Mouse (Mus musculus): ENCODE data around the gene Pdxdc1.
"Not testable (repeated sequence)": the region's sequence is repeated elsewhere in the genome, so short reads cannot be mapped to it uniquely, and the experiment has no call there.

Pdxdc1 gene

DNA sequence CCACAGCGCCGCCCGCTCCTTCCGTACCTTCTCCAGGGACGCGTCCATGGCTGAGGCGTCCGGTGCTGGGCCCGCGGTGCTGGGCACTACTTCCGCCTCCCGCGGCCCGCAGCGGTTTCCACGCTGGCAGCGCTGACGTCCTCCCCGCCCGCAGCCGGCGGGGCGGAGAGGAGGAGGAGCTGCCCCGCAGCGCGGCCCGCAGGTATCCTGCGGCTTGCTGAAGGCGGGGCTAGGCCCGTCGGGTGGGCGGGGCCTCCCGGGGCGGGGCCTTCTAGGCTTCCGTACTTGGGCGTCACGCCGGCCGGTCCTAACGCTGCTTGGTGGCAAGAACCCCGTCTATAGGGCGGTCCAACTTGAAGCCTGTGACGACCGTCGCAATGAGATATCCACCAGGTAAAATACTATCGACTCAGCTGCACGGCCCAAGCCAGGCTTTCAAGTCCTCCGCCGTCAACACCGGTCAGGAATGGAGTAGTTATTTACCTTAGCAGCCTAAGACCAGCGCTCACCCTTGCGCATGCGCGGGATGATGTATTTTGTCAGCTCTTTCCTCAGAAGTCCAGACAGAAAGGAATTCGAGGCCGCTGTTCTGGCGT lies at the start of gene Pdxdc1, which contains the start of gene Mpv17l:
Gene Pdxdc1 (minus strand): TSS at position 244 of the 596 bp plus-strand sequence.
Gene Mpv17l (plus strand): TSS at position 274 of the 596 bp plus-strand sequence.
- peak; percentile 97 to 98 for DNase-seq (ENCODE audit: low spot score in 2 of 2)

GRCm38 (mm10) chr16:13951245-13951644 lies 48.3 kb upstream of the Pdxdc1 start:
- no peak for DNase-seq (ENCODE audit: low spot score in 2 of 2)

DNA sequence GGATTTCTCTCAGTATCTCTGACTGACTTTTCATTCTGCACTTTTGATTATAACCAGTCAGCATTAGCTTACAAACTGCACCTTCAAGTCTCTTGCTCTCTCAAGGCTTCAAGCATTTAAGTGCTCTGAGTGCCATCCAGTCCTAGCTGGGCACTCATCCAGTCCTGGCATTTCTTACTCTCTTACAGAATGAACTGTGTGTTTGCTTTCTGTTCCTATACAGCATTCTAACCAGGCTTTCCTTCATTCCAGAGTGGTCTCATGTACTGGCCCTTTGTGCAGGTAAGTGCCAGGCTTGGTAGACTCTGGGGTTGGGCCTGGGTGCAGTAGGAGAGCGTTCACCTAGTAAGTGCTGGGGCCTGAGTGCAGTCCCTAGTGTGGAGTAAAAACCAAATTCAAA lies 43.4 kb upstream of the Pdxdc1 start:
- no peak for DNase-seq (ENCODE audit: low spot score in 2 of 2)

DNA sequence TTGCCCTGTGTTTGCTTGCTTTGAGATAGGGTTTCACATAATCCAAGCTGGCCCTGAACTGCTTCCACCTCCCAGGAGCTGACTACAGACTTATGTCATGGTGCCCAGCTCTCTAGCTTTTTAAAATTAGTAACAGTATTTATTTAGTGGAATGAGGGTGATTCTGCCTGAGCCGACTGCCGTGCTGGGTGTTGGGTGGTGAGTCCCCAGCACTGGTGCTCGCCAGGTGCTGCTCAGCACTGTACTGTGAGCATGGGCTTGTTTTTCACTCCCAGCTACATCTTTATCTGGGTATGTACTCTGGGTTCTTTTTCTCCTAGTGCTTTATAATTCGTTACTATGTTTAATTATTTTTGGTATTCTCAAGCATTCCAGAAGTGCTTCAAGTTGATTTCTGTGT lies 42.2 kb upstream of the Pdxdc1 start:
- no peak for DNase-seq (ENCODE audit: low spot score in 2 of 2)

DNA sequence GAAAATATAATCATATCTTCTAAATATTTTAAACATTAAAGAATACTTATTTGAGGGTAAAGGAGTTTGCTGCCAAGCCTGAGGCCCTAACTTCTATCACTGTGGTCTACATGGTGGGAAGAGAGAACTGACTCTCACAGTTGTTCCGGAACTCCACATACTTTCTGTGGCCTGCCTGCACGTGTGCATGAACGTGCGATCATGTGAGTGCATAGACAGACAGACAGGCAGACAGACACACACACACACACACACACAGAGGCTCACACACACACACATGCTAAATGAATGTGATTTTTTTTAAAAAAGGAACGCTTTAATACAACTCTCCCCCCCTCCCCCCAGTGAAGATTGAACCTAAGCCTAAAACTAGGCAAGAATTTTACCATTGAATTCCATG lies 41.8 kb upstream of the Pdxdc1 start:
- DNase-seq (ENCODE audit: low spot score in 2 of 2), result no peak

DNA sequence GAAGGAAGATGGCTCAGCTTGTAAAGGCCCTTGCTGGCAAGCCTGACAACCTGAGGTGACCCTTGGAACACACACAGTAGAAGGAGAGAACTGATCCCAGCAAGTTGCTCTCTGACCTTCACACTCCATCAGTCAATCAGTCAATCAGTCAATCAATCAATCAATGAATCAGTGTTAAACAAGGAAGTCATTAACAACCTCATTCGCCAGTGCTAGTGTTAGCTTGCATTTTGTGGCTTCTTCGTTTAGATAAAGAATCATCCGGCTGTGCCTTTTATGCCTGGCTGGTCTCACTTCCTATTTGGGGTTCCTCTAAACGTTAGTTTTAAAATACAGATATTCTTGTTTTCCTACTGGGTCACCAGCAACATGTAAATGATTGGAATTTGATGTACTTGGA lies 41.2 kb upstream of the Pdxdc1 start:
- no peak for DNase-seq (ENCODE audit: low spot score in 2 of 2)

- no peak for DNase-seq (ENCODE audit: low spot score in 2 of 2)
Observed at GRCm38 (mm10) chr16:13940847-13941395, 38.0 kb upstream of the Pdxdc1 start.

DNA sequence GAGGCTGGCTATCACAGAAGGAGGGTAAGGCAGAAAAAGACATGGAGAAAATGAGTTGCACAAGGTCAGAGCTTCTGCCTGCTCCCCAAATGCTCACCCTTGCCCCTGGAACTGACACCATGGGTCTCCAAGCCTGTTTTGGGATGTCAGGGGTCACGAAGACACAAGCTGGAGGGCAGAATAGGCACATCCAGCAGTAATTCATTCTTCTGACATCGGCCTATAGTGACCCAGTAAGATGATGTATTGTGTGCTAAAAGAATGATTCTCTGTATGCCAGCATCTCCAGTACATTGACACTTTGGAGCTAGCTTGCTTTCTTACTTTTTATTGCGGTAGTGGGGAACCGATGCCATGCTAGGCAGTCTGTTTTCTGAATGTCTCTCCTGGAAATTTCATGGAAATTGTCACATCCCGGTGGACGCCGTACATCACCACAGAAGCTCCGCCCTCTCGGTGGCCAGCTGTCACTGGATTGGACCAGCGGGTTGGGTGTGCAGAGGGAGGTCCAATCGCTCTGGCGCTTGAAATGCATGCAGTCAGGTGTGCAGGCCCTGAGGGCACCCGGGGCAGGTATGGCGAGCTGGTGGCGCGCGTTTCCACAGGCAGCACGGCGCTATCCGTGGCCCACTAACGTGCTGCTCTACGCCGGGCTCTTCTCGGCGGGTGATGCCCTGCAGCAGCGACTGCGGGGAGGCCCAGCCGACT lies 37.4 kb upstream of the Pdxdc1 start:
- DNase-seq (ENCODE audit: low spot score in 2 of 2), result peak; percentile 63 to 67

DNA sequence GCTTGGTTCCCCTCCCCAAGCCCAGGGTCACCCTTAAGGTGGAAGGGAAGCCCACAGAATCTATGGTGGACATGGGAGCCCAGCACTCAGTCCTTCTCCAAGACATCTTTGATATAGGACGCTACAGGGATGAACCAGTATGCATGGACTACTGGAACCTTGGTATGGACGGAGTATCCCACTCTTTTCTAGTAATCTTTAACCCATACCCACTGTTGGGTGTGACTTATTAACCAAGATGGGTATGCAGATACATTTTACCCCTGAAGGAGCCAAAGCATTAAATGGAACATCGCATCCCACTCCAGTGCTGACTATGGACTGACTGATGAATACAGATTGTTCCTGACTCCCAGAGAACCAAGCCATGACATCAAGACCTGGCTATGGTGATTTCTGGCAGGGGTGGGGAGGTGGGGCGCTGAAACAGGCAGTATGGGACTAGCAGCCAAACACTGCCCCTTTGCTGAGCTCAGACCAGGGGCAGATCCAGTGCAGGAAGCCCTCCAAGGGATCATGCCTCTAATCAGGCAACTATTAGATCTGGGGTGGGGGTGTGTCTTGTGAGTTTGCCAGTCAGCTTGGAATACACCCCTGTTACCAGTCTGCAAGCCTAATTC lies 24.6 kb upstream of the Pdxdc1 start:
- DNase-seq (ENCODE audit: low spot score in 2 of 2), result no peak

DNA sequence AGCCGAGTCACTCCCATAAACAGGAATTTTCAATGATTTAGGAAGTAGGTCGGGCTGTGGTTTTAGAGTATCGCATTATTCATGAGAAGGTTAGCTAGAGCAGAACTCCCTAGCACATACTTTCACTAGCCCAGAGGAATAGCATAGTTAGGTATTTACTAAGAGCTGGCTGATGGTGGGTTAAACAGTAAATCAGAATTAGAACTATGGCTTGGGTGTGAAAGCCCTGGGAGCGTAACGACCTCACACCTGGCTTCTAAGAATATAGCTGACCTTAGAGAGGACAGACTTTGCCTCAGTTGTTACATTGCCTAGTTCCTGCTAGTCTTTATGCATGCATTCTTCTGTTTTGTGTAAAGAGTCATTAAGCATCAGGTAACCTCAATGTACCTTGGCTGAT lies 20.0 kb upstream of the Pdxdc1 start:
- not testable (repeated sequence) for DNase-seq (ENCODE audit: low spot score in 2 of 2)

DNA sequence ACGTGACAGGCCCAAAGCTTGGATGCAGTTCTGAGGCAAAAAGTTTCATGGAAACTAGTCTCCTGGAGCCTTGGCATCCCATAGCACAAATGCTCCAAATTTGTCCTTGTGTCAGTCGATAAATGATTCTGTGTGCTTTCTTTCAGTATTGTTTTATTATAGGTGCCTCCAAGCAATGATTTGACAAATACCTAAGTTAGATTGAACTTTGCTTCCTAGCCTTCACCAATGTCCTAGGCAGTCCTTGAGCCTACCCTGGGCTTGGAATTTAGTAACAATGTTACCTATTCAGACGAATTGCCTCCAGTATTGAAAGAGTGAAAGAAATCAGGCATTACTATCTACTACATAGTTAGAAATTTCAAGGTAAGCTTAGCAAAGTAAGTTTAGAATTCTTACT lies 19.6 kb upstream of the Pdxdc1 start:
- DNase-seq (ENCODE audit: low spot score in 2 of 2), result not testable (repeated sequence)

DNA sequence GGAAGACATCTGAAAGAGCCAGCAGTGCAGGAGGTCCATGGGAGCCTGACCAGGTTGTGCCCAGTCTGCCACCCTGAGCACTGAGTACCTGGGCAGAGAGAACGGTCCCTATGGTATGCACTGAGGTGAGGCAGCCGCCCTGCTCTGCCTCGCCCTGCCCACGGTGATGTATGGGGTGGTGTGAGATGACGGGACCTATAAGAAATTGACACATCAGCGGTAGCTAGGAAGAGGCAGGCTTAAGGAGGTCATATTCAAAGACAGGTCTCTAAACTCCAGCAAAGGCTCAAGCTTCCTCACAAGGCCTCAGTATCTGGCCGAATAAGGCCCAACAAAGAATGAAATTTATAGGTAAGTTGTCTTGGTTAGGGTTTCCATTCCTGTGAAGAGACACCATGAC lies 18.9 kb upstream of the Pdxdc1 start:
- DNase-seq (ENCODE audit: low spot score in 2 of 2), result no peak

GRCm38 (mm10) chr16:13921063-13921462 lies 18.1 kb upstream of the Pdxdc1 start:
- DNase-seq (ENCODE audit: low spot score in 2 of 2), result no peak

DNA sequence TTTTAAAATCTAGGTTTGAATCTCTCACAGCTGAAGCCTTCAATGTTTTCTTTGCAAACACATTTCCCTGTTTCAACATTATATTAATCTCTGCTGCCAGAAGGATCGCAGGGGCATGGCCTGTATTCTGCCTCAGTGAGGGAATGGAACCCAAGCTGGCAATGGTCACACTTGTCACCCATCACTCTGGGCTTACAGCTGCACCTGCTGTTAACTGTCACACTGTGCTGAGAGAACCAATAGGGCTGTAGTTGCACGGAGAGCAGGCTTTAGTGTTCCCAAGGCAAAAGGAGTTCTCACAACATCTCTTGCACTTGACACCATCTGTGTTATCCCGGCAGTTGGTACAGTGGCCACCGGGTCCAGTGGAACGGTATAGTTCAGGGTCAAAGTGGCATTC lies 17.2 kb upstream of the Pdxdc1 start:
- DNase-seq (ENCODE audit: low spot score in 2 of 2), result no peak

GRCm38 (mm10) chr16:13907297-13907696 lies 4.4 kb upstream of the Pdxdc1 start:
- DNase-seq (ENCODE audit: low spot score in 2 of 2), result no peak

- DNase-seq (ENCODE audit: low spot score in 2 of 2), result no peak
Observed at GRCm38 (mm10) chr16:13903488-13903887, 557 bp upstream of the Pdxdc1 start.

DNA sequence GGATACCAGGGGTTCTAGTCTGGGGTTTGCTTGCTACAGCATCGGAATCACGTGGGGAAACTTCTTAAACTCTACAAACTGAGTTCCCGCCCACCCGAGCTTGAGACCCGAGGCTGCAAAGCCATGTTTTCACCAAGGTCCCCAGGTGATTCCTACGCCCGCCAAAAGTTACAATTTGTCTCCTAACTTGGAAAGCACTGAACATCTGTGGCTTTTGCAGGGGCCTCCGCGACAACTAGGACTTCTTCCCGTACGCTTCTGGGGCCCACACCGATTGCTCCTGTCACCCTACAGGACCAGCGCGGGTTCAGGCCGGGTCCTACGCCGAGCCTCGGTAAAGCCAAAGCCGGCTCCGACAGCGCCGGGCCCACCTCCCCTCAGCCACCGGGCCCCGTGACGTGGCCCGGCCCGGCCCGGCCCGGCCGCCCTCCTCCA lies 517 bp downstream of the Pdxdc1 start:
- no peak for DNase-seq (ENCODE audit: low spot score in 2 of 2)

GRCm38 (mm10) chr16:13898981-13899380 lies 4.0 kb downstream of the Pdxdc1 start:
- no peak for DNase-seq (ENCODE audit: low spot score in 2 of 2)

GRCm38 (mm10) chr16:13896357-13896756 lies 6.6 kb downstream of the Pdxdc1 start:
- DNase-seq (ENCODE audit: low spot score in 2 of 2), result no peak

GRCm38 (mm10) chr16:13895740-13896139 lies 7.2 kb downstream of the Pdxdc1 start:
- no peak for DNase-seq (ENCODE audit: low spot score in 2 of 2)

DNA sequence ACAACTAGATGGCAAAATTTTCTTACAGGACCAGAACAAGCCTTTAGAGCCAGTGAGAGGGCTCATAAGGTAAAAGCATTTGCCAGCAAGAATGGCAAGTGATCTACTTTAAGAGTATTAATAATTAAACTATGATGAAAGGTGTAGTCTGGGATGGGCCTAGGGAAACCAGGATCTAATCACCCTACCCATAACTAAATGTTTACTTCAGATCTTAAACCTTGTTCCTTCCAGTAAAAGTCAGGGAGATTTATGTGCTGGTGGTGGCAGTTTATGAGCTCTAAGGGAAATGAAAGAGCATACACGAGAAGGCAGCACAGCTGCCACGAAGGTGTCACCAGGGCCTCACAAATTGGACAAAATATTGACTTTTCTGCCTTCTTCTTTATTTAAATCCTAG lies 8.8 kb downstream of the Pdxdc1 start:
- no peak for DNase-seq (ENCODE audit: low spot score in 2 of 2)

GRCm38 (mm10) chr16:13892850-13893249 lies 10.1 kb downstream of the Pdxdc1 start:
- DNase-seq (ENCODE audit: low spot score in 2 of 2), result no peak

- DNase-seq (ENCODE audit: low spot score in 2 of 2), result no peak
Observed at GRCm38 (mm10) chr16:13890449-13890848, 12.5 kb downstream of the Pdxdc1 start.

Data from frontal cortex, postnatal 25 days (tissue).